Mouse (Mus musculus): Measurements from ENCODE around the gene Zfp472.

DNA sequence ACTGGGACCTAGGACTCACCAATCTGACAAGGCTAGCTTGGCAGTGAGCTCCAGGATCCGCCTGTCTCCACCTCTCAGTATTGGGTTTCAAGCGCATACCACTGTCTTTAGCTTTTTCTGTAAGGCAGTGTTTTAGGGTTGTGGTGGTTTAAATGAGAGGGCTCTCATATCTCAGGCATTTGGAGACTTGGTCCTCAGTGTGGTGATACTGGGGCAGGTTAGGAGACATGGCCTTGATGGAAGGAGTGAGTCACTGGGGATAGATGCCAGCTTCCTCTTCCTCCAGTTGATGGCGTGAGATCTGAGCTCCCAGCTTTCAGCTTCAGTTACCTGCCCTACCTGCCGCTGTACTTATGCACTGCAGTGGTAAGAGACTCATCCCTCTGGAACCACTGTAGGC lies 25.8 kb upstream of the Zfp472 start:
- TF ChIP-seq CTCF (conservative IDR thresholded peaks at IDR 0.05; ENCODE audit: insufficient read depth, insufficient read length, low read depth, low read length) = no peak
- TF ChIP-seq POLR2A (IDR thresholded peaks at IDR 0.05; ENCODE audit: low read depth, low read length) = no peak

Data from kidney, adult 2 months (tissue).